Mouse (Mus musculus): ENCODE measurements around the gene Uba7.
"Not testable (repeated sequence)": the region's sequence is repeated elsewhere in the genome, so short reads cannot be mapped to it uniquely, and the experiment has no call there.

The Uba7 gene

DNA sequence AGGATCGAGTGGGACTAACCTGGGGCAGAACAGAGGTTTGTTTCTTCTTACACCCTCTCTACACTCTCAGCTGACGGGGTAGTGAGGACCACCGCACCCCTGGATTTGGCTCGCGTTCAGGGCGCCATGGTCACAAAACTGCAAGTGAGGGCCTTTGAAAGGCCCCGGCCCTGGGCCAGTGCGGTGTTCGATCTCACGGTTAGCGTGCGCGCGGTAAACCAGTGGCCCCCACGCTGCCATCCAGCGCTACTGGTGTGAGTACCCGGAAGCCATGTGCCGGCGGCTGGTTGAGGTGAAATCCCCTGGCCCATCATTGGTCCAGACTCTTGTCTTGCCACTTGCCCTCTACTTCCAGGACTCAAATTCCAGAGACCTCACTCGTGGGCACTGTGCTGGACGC lies 20.2 kb downstream of the Uba7 start:
- DNase-seq, result no peak

DNA sequence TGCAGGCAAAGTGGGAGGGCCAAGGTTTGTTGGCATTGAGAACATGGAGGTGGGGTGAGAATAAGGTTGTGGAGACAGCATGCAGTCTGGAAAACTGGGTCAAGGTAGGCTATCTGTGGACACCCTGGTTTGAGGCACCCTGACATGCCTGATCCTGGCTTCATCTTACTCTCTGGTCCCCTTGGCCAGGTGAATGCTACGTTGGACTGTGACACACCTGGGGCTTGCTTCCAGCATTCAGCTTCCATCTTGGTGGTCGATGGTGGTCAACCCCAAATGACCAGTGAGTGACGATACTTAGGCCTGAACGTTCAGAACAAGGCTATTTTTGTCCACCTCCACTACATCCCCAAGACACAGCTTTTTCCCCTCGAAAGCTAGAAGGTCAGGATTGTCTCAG lies 20.7 kb downstream of the Uba7 start, which contains the start of gene Gm20662:
Gm20662 (plus strand) TSS at position 301 of the 400 bp plus-strand sequence.
- DNase-seq, result no peak

DNA sequence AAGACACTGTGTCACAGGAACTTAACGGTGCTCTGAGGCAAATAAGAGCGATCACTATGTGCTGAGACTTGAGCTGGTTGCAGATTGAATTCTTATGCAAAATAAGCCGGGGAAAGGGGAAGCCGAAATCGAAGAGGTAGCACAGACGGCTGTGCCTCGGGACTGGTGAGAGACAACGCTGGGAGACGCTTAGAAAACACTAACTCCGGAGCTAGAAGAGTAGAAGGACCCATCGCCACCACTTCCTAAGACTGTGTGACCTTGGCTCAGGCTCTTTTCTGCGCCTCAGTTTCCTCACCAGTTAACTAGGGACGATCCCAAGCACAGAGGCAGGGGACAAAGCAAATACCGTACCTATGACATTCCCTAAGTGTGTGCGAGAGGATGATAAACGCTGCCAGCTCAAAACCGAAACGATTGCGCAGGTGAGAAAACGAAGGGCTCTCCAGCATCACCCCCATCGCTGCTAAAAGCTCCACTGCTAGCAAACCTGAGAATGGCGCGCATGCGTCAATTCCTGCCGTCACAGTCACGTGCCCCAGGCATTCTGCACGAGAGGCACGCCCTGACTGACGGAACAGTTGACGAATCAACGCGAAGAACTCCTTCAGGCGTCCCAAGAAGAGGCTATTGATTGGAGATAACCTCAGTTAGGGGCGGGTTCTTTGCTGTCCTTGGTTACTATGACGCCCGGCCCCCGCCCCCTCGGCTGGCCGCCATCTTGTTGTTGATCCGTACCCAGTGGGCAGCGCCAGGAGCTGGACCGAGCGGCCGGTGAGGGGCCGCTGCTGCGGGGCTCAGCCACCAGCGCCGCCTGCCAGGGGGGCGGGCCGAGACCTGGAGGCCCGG lies 26.8 kb downstream of the Uba7 start, which contains the start of gene Ip6k1:
Ip6k1 (plus strand) TSS at position 580 of the 849 bp plus-strand sequence.
- peak; percentile 100 for DNase-seq

DNA sequence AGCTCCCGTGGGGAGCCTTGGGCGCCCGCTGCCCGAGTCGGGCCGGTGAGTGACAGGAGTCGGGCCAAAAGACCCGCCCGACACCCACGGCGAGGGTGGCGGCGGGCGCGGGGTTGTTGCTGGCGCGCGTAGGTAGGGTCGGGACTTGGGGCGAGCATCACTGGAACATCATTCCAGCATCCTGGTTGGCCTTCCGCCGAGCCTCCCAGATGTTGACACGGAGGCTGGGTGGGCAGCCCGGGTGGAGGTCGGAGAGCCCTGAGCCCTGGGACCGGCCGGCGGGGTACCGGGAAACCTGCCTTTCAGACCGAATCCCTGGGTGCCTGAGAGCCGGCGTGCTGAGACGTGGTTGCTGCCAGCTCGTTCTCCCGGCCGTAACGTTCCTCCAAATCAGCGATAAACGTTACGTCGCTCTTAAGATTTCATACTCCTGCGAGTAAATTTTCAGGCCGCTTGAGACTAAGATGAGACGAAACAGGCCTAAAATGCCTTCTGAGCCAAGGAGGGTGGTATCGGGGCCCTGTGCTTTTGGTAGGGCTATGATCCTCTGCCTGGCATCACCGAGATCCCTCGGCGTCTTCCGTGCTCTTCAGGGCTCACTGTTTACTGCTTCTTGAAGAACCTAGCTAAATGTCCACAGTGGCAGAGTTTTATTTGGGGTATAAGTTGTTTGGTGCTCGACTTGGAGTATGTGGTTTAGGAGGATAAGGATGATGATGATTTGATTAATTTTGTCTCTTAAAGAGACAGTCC lies 27.6 kb downstream of the Uba7 start:
- DNase-seq, result peak; percentile 73 to 80

DNA sequence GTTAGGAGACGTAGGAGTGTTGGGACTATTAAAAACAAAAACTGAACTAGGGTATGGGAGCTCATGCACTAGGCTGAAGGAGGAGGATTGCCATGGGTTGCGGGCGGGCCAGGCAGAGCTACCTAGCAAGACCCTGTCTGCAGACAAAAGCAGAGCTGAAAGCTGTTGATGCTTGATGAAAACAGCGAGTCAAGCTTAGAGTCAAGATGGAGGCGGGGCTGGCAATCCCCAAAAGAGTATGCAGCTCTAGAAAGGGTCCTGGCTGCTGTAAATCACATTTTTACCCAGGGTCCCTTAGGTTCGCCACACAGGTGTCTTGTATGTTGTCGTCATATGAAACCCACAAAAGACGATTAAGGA lies 28.2 kb downstream of the Uba7 start:
- DNase-seq, result peak; percentile 46 to 55

DNA sequence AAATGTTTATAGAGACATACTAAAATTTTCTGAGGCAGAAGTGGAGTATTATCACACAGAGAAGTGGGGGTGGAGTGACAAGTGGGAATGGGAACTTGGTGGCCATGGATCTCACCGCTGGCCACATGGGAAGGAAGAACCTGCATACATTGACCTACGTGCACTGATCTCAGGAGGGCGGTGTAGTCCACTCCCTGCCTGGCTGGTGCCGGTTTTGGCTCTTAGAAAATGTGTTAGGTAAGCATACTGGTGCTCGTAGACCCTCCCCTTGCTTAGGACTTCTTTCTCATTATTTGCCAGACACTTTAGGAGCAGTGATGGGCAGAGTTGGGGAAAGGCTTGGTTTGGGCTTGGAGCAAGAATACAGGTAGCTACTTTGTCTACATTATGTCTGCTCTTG lies 32.7 kb downstream of the Uba7 start:
- DNase-seq, result no peak

DNA sequence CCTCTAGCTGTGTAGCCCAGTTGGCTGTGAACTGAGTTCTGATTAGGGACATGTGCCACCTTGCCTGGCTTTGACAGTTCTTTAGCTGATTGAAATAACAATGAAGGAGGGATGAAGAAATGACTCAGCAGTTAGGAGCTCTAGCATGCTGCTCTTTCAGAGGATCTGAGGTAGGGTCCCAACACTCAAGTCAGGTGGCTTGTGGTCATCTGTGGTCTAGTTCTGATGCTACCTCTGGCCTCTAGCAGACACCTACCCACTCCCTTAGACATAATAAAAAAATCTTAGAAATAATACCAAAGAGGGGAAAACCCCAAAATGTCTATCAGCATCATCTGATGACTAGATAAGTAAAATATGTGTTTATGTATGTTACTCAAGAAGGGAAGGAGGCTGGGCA lies 35.1 kb downstream of the Uba7 start:
- no peak for DNase-seq

DNA sequence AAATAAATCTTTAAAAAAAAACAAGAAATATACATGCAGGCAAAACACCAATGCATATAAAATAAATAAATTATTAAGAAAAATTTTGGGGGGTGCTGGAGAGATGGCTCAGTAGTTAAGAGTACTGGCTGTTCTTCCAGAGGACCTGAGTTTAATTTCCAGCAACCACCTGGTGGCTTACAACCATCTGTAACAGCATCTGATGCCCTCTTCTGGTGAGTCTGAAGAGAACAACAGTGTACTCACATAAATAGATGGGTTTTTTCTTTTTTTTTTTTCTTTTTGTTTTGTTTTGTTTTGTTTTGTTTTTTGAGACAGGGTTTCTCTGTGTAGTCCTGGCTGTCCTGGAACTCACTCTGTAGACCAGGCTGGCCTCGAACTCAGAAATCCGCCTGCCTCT lies 38.3 kb downstream of the Uba7 start:
- not testable (repeated sequence) for DNase-seq

DNA sequence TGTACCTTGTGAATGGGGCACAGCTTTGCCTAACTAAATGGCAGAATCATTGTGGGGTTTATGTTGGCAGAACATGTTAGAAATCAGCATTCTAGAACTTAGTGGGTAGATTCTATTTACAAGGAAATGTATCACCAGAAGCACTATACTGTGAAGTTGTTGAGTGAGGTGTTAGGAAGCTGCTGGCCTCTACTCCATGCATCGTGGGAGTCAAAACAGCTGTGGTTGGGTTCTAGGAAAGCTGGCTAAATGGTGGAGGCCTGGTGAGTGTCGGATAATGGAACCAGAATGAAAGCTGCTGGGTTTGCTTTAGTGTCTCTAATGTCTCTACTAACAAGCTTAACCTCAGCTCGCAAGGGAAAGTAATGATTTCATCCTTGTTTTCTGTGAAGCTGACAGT lies 41.8 kb downstream of the Uba7 start:
- no peak for DNase-seq

DNA sequence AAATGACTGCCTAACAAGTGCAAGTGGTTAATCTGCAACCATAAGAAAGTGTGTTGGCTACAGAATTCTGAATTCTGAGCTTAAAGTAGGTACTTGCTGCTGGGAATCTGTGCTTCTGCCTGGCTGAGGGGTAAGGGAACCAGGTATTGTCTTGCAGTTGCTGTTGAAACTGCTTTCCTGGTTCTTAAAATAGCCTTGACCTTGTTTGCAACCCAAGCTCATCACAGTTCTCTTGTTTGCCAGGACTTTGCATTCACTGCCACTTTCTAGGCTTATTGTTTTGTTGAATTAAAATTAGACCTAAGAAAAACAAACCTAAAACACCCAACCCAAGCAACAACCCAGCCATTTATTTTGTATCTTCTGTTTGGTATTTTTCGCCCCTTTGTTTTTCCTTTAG lies 45.4 kb downstream of the Uba7 start:
- DNase-seq, result no peak

DNA sequence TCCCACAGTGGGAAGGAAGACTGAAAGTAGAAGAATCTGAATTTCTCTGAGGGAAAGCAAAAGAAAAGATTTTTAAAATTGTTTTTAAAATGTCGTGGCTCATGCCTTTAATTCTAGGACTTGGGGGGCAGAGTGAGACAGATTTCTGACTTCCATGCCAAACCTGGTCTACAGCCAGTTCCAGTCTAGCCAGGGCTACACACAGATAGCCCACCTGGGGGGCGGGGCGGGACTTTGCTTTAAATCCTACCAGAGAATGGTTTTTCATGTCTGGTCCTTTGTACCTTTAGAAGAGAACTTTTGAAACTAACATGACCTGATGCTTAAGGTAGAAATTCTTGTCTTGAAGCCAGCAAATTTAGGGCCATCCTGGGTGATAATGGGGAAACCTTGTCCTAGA lies 47.9 kb downstream of the Uba7 start:
- DNase-seq, result peak; percentile 33 to 58

DNA sequence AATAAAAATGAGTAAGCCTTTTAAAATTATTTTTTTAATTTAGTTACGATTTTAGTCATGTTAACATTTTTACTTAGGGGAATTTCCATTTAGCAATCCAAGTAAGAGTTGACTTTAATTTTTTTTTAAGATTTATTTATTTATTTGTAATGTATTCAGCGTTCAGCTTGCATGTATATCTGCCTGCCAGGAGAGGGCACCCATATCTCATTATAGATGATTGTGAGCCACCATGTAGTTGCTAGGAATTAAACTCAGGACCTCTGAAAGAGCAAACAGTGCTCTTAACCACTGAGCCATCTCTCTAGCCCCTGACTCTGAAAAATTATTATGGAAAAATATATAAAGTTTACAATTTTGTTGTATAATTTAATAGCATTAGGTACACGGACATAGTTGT lies 51.3 kb downstream of the Uba7 start:
- no peak for DNase-seq

DNA sequence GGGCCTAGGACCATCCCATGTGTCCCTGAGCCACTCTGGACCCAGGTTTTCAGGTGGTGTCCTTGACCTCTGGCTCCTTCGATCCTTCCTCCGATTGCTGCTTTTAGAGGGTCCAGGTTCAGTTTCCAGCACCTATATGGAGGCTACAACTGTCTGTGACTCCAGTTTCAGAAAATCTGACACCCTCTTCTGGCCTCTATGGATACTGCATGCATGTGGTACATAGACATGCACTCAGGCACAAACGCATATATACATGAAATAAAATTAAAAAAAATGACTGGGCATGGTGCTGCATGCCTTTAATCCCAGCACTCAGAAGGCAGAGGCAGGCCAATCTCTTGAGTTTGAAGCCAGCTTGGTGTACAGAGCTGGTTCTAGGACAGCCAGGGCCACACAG lies 52.6 kb downstream of the Uba7 start:
- DNase-seq, result no peak

DNA sequence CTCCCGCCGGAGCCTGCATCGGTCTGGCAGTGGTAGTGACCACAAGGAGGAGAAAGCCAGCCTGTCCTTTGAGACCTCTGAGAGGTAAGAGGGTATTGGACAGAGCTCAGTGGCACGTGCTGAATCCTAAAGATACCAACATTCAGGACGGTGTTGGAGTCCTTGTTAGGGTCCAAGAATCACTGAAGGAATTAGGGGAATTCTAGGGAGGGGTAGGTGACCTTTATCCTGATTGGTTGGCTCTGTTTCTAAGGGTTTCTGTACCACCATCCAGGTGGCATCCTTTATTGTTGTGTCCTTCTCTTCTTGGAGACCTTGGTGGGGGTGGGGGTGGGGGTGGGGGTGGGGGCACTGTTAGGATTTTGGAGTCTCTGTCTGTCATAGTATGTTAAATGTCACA lies 56.8 kb downstream of the Uba7 start:
- no peak for DNase-seq
